Mouse (Mus musculus) thymus, adult 18-20 months (tissue): ENCODE measurements around the gene Gm20924.
"Not testable (repeated sequence)": the region's sequence is repeated elsewhere in the genome, so short reads cannot be mapped to it uniquely, and the experiment has no call there.

ENCODE experiments used
- DNase-seq, 2 experiments: peaks; one replicate each; pipeline ENCODE4 v3.0.0; 2022; ENCODE audit warnings: mixed read lengths in 2 of 2

Gm20924 gene

GRCm38 (mm10) chrY:65207427-65207826 is at the start of gene Gm20924:
Gene Gm20924, minus strand, starts transcription at chrY:65207527.
- not testable (repeated sequence) for DNase-seq
